Mouse (Mus musculus) heart, adult 2 months (tissue): ENCODE measurements at regions not wholly inside any gene's neighbourhood (a gene's known extent, or its start where the extent isn't known, plus 50 kb on each side); places are given as distances from the start of the nearest gene placed in this dataset.

Experiments used
- DNase-seq, 2 experiments: peaks; one replicate each; pipeline ENCODE4 v3.0.0; 2021
- H3K27ac ChIP-seq: fragments of 200-600 bp; 2 replicates; pipeline ENCODE4 v1.8.1; 2022
- H3K27me3 ChIP-seq: fragments of 200-500 bp; 2 replicates; pipeline ENCODE4 v1.6.1; 2012; ENCODE audit warnings: mild to moderate bottlenecking, low read length, inconsistent platforms, mixed read lengths; ENCODE audit not compliant: control insufficient read depth, insufficient read depth
- H3K36me3 ChIP-seq: fragments of 200-500 bp; 2 replicates; pipeline ENCODE4 v1.6.1; 2012; ENCODE audit warnings: low read length, inconsistent platforms; ENCODE audit not compliant: control insufficient read depth, insufficient read depth
- H3K4me1 ChIP-seq: fragments of 200-500 bp; 2 replicates; pipeline ENCODE4 v1.6.1; 2011; ENCODE audit warnings: low read length; ENCODE audit not compliant: control insufficient read depth, insufficient read depth
- H3K4me3 ChIP-seq: fragments of 200-600 bp; 2 replicates; pipeline ENCODE4 v1.8.1; 2022
- H3K79me2 ChIP-seq: fragments of 200-500 bp; replicated peaks from 2 replicates; pipeline ENCODE4 v1.6.1; 2012; ENCODE audit warnings: mild to moderate bottlenecking, inconsistent platforms, low read length, moderate library complexity, mixed read lengths; ENCODE audit not compliant: control insufficient read depth, insufficient read depth
- H3K9ac ChIP-seq: fragments of 200-500 bp; 2 replicates; pipeline ENCODE4 v1.6.1; 2012; ENCODE audit warnings: low read depth, mild to moderate bottlenecking, control low read depth, inconsistent platforms, low read length, mixed read lengths
- CTCF ChIP-seq: fragments of 200-600 bp; IDR thresholded peaks from 2 replicates; pipeline ENCODE4 v1.8.1; 2022; ENCODE audit warnings: antibody characterized with exemption, mild to moderate bottlenecking, moderate library complexity
- EP300 ChIP-seq: fragments of 200-500 bp; IDR thresholded peaks from 2 replicates; pipeline ENCODE4 v1.6.1; 2011; ENCODE audit warnings: low read depth, low read length, control low read depth; ENCODE audit not compliant: insufficient read depth
- POLR2A ChIP-seq: fragments of 200-500 bp; IDR thresholded peaks from 2 replicates; pipeline ENCODE4 v1.6.1; 2011; ENCODE audit warnings: mild to moderate bottlenecking, low read depth, low read length, control low read depth; ENCODE audit not compliant: insufficient read depth
- WGBS: fragments of 180-500 bp; shearing (Covaris S2); methylation state at CpG from one replicate; pipeline ENCODE4 v1.1.7; 2018; 5-methylcytosine and 5-hydroxymethylcytosine counted together
- intact Hi-C: fragments of 180-260 bp; cut with DNase I; formaldehyde crosslinking; loops from one replicate; pipeline ENCODE4 v1.15.1; 2025

DNA sequence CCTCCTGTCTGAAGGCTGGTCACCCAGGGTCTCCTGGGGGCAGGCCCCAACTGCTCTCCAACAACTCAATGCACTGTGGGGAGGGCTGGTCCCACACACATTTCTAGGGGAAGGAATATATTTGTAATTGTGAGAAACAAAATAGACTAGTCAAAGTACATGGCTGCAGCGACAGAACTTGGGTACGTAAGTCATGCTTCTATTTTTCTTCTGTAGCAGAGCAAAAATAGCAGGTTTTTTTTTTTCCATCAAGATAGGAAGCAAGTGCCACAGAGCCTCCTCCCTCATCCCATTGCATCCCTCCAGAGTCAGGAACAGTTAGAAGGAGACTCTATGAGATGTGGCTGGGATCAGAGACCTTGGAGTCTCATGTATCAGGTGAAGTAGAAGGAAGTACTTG, 124.9 kb upstream of the Tnr start:
- DNase-seq: no peak
- WGBS: 86% methylated on average over 2 of the region's 2 CpGs
- H3K27ac ChIP-seq: no peak overlapping the region
- H3K79me2 ChIP-seq: no peaks in the 10 kb centered on the region
- H3K36me3 ChIP-seq: no peaks in the 10 kb centered on the region
- no peaks in the 10 kb centered on the region for H3K27me3 ChIP-seq
- 0 out of 2 replicates have a peak, but pooled peaks cover 2% of the 10 kb centered on the region for H3K4me1 ChIP-seq
- no peak overlapping the region for H3K4me3 ChIP-seq
- intact Hi-C loops: loop anchor here (5.0 kb wide), 1 partner anchor 384 kb away; no protein-coding TSS in a partner anchor
- no peak overlapping the region for H3K9ac ChIP-seq
- no peak for TF ChIP-seq POLR2A
- TF ChIP-seq EP300: no peak
- no peak for TF ChIP-seq CTCF

DNA sequence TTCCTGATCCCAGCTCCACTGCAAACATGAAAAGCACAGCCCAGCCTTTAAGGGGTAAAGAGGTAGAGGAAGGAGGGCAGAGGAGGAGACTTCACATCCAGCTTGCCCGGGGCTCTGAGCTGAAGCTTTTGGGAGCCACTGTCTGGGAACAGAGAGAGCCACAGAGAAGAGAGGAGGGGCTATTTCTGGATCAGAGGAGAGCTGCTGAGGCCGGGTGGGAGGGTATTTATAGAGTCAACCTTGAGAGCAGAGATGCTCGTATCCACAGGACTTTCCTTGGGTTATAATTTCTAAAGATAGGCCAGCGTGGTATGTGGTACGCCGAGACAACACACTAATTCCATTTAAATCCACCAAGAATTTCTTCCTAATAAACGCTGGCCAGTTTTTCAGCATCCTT, 117.3 kb upstream of the Tnr start:
- TF ChIP-seq EP300 (no peak), POLR2A (no peak), CTCF (no peak)
- peak in 1 of 2 experiments; percentile 9 for DNase-seq
- H3K27me3 ChIP-seq: no peaks in the 10 kb centered on the region
- intact Hi-C loops: loop anchor here (10.0 kb wide), 1 partner anchor 268 kb away; no protein-coding TSS in a partner anchor
- WGBS: 48% methylated on average over 7 of the region's 7 CpGs
- H3K4me3 ChIP-seq: no peak overlapping the region
- H3K9ac ChIP-seq: no peak overlapping the region
- no peak overlapping the region for H3K27ac ChIP-seq
- H3K4me1 ChIP-seq: no peaks in the 10 kb centered on the region; the same call in 1 of the 2 replicates
- no peaks in the 10 kb centered on the region for H3K79me2 ChIP-seq
- no peaks in the 10 kb centered on the region for H3K36me3 ChIP-seq

DNA sequence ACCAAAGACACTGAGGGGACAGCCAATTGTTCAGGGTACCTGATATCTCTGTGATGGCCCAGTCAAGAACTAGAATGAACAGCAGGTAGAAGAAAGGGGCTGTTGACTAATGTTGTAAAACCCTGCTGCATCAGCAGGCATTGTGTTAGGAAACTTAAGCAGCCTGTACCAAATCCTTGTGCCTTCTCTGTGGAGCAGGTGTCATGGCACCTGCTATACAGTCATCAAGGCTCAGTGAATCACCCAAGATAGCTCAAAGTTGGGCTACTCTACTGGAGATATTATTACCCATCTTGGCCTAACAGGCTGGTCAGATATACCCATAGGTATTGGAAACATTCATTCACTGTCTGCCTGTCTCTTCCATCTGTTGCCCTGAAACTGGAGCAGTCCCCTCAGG, 116.8 kb upstream of the Tnr start:
- Histone ChIP-seq H3K4me3 (no peak overlapping the region), H3K9ac (no peak overlapping the region), H3K27ac (no peak overlapping the region), H3K4me1 (no peaks in the 10 kb centered on the region; the same call in 1 of the 2 replicates), H3K27me3 (no peaks in the 10 kb centered on the region), H3K79me2 (no peaks in the 10 kb centered on the region), H3K36me3 (no peaks in the 10 kb centered on the region)
- intact Hi-C loops: loop anchor here (10.0 kb wide), 1 partner anchor 268 kb away; no protein-coding TSS in a partner anchor
- no peak for DNase-seq
- TF ChIP-seq EP300 (no peak), POLR2A (no peak), CTCF (no peak)

DNA sequence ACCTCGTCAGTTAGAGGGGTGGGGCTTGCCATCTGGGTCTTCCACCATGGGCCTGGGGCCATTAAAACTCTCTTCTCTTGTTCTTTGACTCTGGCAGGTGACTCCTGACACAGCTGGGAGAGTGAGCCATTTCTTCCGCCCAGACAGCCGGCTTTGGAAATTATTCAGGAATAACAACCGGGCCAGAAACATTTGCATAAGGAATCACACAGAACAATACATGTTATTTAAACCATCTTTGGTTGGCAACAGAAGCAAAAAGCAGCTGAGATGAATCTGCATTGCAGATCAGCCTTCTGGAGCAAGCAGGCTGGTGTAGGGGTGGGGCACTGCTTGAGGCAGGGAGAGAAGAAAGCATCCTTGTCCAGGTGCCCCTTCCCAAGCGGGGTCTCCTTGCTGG, 110.2 kb upstream of the Tnr start:
- H3K36me3 ChIP-seq: no peaks in the 10 kb centered on the region
- H3K79me2 ChIP-seq: no peaks in the 10 kb centered on the region
- H3K4me1 ChIP-seq: peaks cover 2% of the 10 kb centered on the region; the same call in 1 of the 2 replicates
- no peak overlapping the region for H3K27ac ChIP-seq
- no peak for DNase-seq
- no peaks in the 10 kb centered on the region for H3K27me3 ChIP-seq
- TF ChIP-seq POLR2A (no peak), EP300 (no peak), CTCF (no peak)
- 74% methylated on average over 5 of the region's 5 CpGs for WGBS
- no peak overlapping the region for H3K9ac ChIP-seq
- intact Hi-C loops: no loop called here
- H3K4me3 ChIP-seq: no peak overlapping the region

DNA sequence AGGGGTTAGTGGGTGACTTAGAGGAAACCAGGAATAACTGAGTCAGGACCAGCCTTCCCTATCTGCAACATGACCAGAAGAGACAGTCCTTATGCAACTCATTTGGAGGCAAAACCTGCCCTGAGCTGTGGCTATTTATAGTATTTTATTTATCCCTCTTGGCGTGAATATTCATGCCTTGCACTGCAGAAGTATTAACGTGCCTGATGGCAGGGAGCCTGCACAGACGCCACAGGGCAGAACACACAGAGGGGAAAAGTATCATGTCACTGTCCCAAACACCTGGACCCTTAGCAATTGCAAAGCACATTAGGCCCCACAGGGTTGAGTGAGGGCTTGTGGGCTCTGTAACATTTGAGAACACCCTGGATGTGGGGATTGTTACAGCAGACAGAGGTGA, 107.9 kb upstream of the Tnr start:
- TF ChIP-seq EP300 (no peak), CTCF (no peak), POLR2A (no peak)
- DNase-seq: peak; percentile 28 to 55
- H3K27me3 ChIP-seq: no peaks in the 10 kb centered on the region
- WGBS: 35% methylated on average over 3 of the region's 3 CpGs
- H3K9ac ChIP-seq: no peak overlapping the region
- H3K4me1 ChIP-seq: peaks cover 2% of the 10 kb centered on the region; the same call in 1 of the 2 replicates
- H3K36me3 ChIP-seq: no peaks in the 10 kb centered on the region
- intact Hi-C loops: no loop called here
- H3K4me3 ChIP-seq: no peak overlapping the region
- H3K79me2 ChIP-seq: no peaks in the 10 kb centered on the region
- no peak overlapping the region for H3K27ac ChIP-seq

DNA sequence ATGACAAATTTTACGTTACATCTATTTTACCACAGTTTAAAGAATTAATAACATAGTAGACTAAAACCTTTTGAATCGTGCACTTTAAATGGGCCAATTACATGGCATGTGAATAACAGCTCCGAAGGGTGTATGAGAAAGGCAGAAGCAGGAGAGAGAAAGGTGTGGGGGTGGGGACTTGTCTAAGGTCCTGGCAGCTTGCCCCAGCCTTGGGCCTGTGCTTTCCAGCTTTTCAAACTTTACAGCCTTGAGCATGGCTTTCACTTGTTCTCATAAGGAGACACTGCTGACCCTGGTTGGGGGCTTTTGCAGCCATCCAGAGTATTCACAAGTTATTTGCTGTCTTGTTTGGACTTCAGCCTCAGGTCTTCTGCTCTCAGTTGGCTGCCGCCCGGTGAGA, 106.4 kb upstream of the Tnr start:
- Histone ChIP-seq H3K27me3 (no peaks in the 10 kb centered on the region), H3K79me2 (no peaks in the 10 kb centered on the region), H3K4me1 (peaks cover 2% of the 10 kb centered on the region; the same call in 1 of the 2 replicates), H3K9ac (no peak overlapping the region), H3K27ac (no peak overlapping the region), H3K4me3 (no peak overlapping the region), H3K36me3 (no peaks in the 10 kb centered on the region)
- intact Hi-C loops: no loop called here
- TF ChIP-seq CTCF (no peak), POLR2A (no peak), EP300 (no peak)
- 80% methylated on average over 5 of the region's 5 CpGs for WGBS
- no peak for DNase-seq
